Comparison of ENCODE assay signal across 14 mouse cellular contexts in the genomic region with DNA sequence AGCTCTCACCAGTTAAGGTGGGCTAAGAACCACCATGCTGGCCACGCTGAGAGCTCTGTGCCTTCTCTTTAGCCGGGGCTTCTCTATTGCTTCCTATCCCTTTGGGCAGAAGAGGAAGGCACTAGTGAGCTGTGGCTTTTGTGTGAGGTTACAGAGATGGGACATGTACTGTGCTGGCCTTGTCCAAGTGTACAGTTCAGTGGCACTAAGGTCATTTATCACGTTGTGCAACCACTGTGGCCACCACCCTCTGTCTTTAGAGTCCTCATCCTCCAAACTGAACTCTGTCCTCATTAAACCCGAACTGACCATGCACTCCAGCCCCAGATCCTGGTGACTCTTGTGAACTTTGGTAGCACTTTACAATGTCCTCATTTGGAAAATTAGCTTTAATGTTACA. TPM values are rescaled to one million over a fixed set of nuclear protein-coding genes. Genes with fewer than 3 reads are reported as not detected.
DNase-seq lines count a peak whose midpoint lies in the region; ATAC-seq and TF ChIP-seq lines count a peak whose summit lies in the region.
"Had no signal": no experiment of that assay in that cellular context is flagged by ENCODE, and none has a peak within 500 bp of the region (broad histone marks: within the 10 kb centered on the region; RNA-seq: fewer than 3 reads in every experiment).

No protein-coding gene starts in this region.

- no peaks in the 10 kb centered on the region for H3K9me3 ChIP-seq in forebrain, embryonic 10.5 days
- H3K9me3 ChIP-seq in forebrain, postnatal 0 days (ENCODE audit: low read length): no peaks in the 10 kb centered on the region
- H3K9me3 ChIP-seq in kidney, embryonic 15.5 days (replicated peaks): no peaks in the 10 kb centered on the region
- H3K9me3 ChIP-seq in stomach, embryonic 15.5 days: no peaks in the 10 kb centered on the region
- no peaks in the 10 kb centered on the region for H3K9me3 ChIP-seq in stomach, postnatal 0 days (ENCODE audit: control insufficient read depth, low read length)
- no peaks in the 10 kb centered on the region for H3K9me3 ChIP-seq in liver, postnatal 0 days (ENCODE audit: low read length)
- H3K9me3 ChIP-seq: heart, embryonic 15.5 days; limb, embryonic 15.5 days; midbrain, embryonic 13.5 days had no signal

- no peak overlapping the region for H3K4me2 ChIP-seq in forebrain, postnatal 0 days (ENCODE audit: low read depth)
- H3K4me2 ChIP-seq in kidney, embryonic 15.5 days: no peak overlapping the region
- H3K4me2 ChIP-seq in stomach, embryonic 15.5 days: no peak overlapping the region
- H3K4me2 ChIP-seq in stomach, postnatal 0 days (replicated peaks; ENCODE audit: low read depth): no peak overlapping the region
- H3K4me2 ChIP-seq in liver, postnatal 0 days (ENCODE audit: low read depth, low read length): 0 out of 2 replicates have a peak overlapping the region, but pooled peaks have one; percentile 4
- H3K4me2 ChIP-seq: heart, embryonic 15.5 days; limb, embryonic 15.5 days; midbrain, embryonic 13.5 days had no signal

- H3K36me3 ChIP-seq in forebrain, embryonic 10.5 days (replicated peaks): no peaks in the 10 kb centered on the region
- H3K36me3 ChIP-seq in forebrain, postnatal 0 days (ENCODE audit: insufficient read depth): no peaks in the 10 kb centered on the region
- H3K36me3 ChIP-seq in kidney, embryonic 15.5 days: no peaks in the 10 kb centered on the region
- H3K36me3 ChIP-seq in stomach, embryonic 15.5 days: no peaks in the 10 kb centered on the region
- no peaks in the 10 kb centered on the region for H3K36me3 ChIP-seq in stomach, postnatal 0 days (ENCODE audit: control insufficient read depth, insufficient read depth, low read length)
- H3K36me3 ChIP-seq in liver, postnatal 0 days (replicated peaks; ENCODE audit: insufficient read depth, low read length): no peaks in the 10 kb centered on the region; the same call in 1 of the 2 replicates
- H3K36me3 ChIP-seq: heart, embryonic 15.5 days; limb, embryonic 15.5 days; midbrain, embryonic 13.5 days had no signal

- ATAC-seq in forebrain, postnatal 0 days: no peak
- ATAC-seq in kidney, embryonic 15.5 days (replicated peaks; ENCODE audit: low FRiP score): no peak
- ATAC-seq in stomach, embryonic 15.5 days (ENCODE audit: insufficient read depth, low FRiP score, low read depth): 0 out of 2 replicates have a peak, but pooled peaks have one; percentile 19
- no peak for ATAC-seq in stomach, postnatal 0 days (ENCODE audit: low FRiP score, low TSS enrichment)
- peak; percentile 94 for ATAC-seq in liver, postnatal 0 days
- ATAC-seq: activated CD4-positive, CD25-positive, alpha-beta regulatory T cell, adult 4 months; midbrain, embryonic 13.5 days had no signal

- peaks cover 15% of the 10 kb centered on the region for H3K4me1 ChIP-seq in forebrain, embryonic 10.5 days
- no peaks in the 10 kb centered on the region for H3K4me1 ChIP-seq in forebrain, postnatal 0 days (ENCODE audit: insufficient read depth)
- H3K4me1 ChIP-seq in kidney, embryonic 15.5 days: peaks cover 27% of the 10 kb centered on the region
- peaks cover 11% of the 10 kb centered on the region for H3K4me1 ChIP-seq in stomach, embryonic 15.5 days
- peaks cover 2% of the 10 kb centered on the region; the same call in 1 of the 2 replicates for H3K4me1 ChIP-seq in stomach, postnatal 0 days (replicated peaks; ENCODE audit: control insufficient read depth, insufficient read depth)
- H3K4me1 ChIP-seq in liver, postnatal 0 days (ENCODE audit: insufficient read depth): peaks cover 51% of the 10 kb centered on the region

- no peak for TF ChIP-seq EP300 in stomach, postnatal 0 days (optimal IDR thresholded peaks at IDR 0.05)
- TF ChIP-seq EP300 in liver, postnatal 0 days (IDR thresholded peaks at IDR 0.05; ENCODE audit: low read depth): peak; percentile 90

- H3K27ac ChIP-seq in forebrain, embryonic 10.5 days: 0 out of 2 replicates have a peak overlapping the region, but pooled peaks have one; percentile 20
- H3K27ac ChIP-seq in forebrain, postnatal 0 days (ENCODE audit: low read depth, low read length): no peak overlapping the region
- no peak overlapping the region for H3K27ac ChIP-seq in kidney, embryonic 15.5 days
- no peak overlapping the region for H3K27ac ChIP-seq in stomach, embryonic 15.5 days
- H3K27ac ChIP-seq in stomach, postnatal 0 days (replicated peaks): no peak overlapping the region
- H3K27ac ChIP-seq in liver, postnatal 0 days (ENCODE audit: low read depth): peak overlapping the region; percentile 96
- H3K27ac ChIP-seq: heart, embryonic 15.5 days; limb, embryonic 15.5 days; midbrain, embryonic 13.5 days had no signal

- H3K4me3 ChIP-seq in forebrain, embryonic 10.5 days: no peak overlapping the region
- no peak overlapping the region for H3K4me3 ChIP-seq in forebrain, postnatal 0 days (ENCODE audit: low read depth, low read length)
- H3K4me3 ChIP-seq in kidney, embryonic 15.5 days (replicated peaks): no peak overlapping the region
- no peak overlapping the region for H3K4me3 ChIP-seq in stomach, embryonic 15.5 days (replicated peaks)
- H3K4me3 ChIP-seq in stomach, postnatal 0 days (ENCODE audit: low read depth, low read length): no peak overlapping the region
- H3K4me3 ChIP-seq in liver, postnatal 0 days (ENCODE audit: low read depth, low read length): no peak overlapping the region
- H3K4me3 ChIP-seq: heart, embryonic 15.5 days; limb, embryonic 15.5 days; midbrain, embryonic 13.5 days had no signal

- H3K27me3 ChIP-seq in forebrain, embryonic 10.5 days (ENCODE audit: poor library complexity, severe bottlenecking): no peaks in the 10 kb centered on the region
- no peaks in the 10 kb centered on the region for H3K27me3 ChIP-seq in forebrain, postnatal 0 days (ENCODE audit: insufficient read depth, low read length)
- no peaks in the 10 kb centered on the region for H3K27me3 ChIP-seq in kidney, embryonic 15.5 days
- H3K27me3 ChIP-seq in stomach, embryonic 15.5 days (replicated peaks): no peaks in the 10 kb centered on the region
- no peaks in the 10 kb centered on the region for H3K27me3 ChIP-seq in stomach, postnatal 0 days (ENCODE audit: control insufficient read depth, insufficient read depth, low read length)
- H3K27me3 ChIP-seq in liver, postnatal 0 days (ENCODE audit: insufficient read depth, low read length): no peaks in the 10 kb centered on the region
- H3K27me3 ChIP-seq: heart, embryonic 15.5 days; limb, embryonic 15.5 days; midbrain, embryonic 13.5 days had no signal

- DNase-seq in forebrain, embryonic 10.5 days (ENCODE audit: extremely low spot score, low spot score): no peak
- no peak for DNase-seq in forebrain, postnatal 0 days
- peak; percentile 30 to 71 for DNase-seq in kidney, postnatal 25 days
- no peak for DNase-seq in stomach, postnatal 0 days (ENCODE audit: low spot score)
- peak; percentile 66 for DNase-seq in liver, postnatal 0 days
- no peak for DNase-seq in ovary, adult 18-20 months (ENCODE audit: low spot score)
- DNase-seq: cerebellum, adult 18-20 months; layer of hippocampus, postnatal 36 days had no signal

- WGBS in forebrain, embryonic 10.5 days: 87% methylated on average over 4 of the region's 4 CpGs
- 91% methylated on average over 4 of the region's 4 CpGs for WGBS in forebrain, postnatal 0 days
- WGBS in kidney, embryonic 15.5 days: 78% methylated on average over 4 of the region's 4 CpGs
- 80% methylated on average over 4 of the region's 4 CpGs for WGBS in stomach, embryonic 15.5 days
- WGBS in stomach, postnatal 0 days: 82% methylated on average over 4 of the region's 4 CpGs
- WGBS in liver, postnatal 0 days (ENCODE audit: insufficient replicate concordance): 27% methylated on average over 4 of the region's 4 CpGs

- no peak for TF ChIP-seq CTCF in forebrain, postnatal 0 days (IDR thresholded peaks at IDR 0.05; ENCODE audit: low read depth)
- no peak for TF ChIP-seq CTCF in stomach, postnatal 0 days (IDR thresholded peaks at IDR 0.05; ENCODE audit: low read depth)
- TF ChIP-seq CTCF in liver, postnatal 0 days (IDR thresholded peaks at IDR 0.05; ENCODE audit: low read depth): no peak

- H3K9ac ChIP-seq in forebrain, postnatal 0 days: no peak overlapping the region
- no peak overlapping the region for H3K9ac ChIP-seq in kidney, embryonic 15.5 days
- H3K9ac ChIP-seq in stomach, embryonic 15.5 days: no peak overlapping the region
- H3K9ac ChIP-seq in stomach, postnatal 0 days (ENCODE audit: low read length): no peak overlapping the region
- H3K9ac ChIP-seq in liver, postnatal 0 days (replicated peaks): peak overlapping the region; percentile 4; the same call in 1 of the 2 replicates
- H3K9ac ChIP-seq: heart, embryonic 15.5 days; limb, embryonic 15.5 days; midbrain, embryonic 13.5 days had no signal

RNA-seq across cellular contexts. Expression of a gene that starts 23.1 kb away (rescaled TPM):
- 2.1 and 3.0 TPM in 2 replicates for polyA plus RNA-seq in forebrain, embryonic 10.5 days (2016; fragmentation: Nextera tagmentation; extraction: Ambion mirVana)
- 33.8 and 38.4 TPM in 2 replicates for total RNA-seq in forebrain, postnatal 0 days (2014; rRNA removed)
- polyA plus RNA-seq in forebrain, postnatal 0 days (2015; fragmentation: Nextera tagmentation; extraction: Ambion mirVana): 9.2 and 10.1 TPM in 2 replicates
- 3.5 and 3.6 TPM in 2 replicates for polyA plus RNA-seq in kidney, embryonic 15.5 days (2015; fragmentation: Nextera tagmentation; extraction: Ambion mirVana)
- polyA plus RNA-seq in stomach, embryonic 15.5 days (2015; fragmentation: Nextera tagmentation; extraction: Ambion mirVana): 5.1 and 5.2 TPM in 2 replicates
- 1.8 and 2.3 TPM in 2 replicates for polyA plus RNA-seq in stomach, postnatal 0 days (2015; fragmentation: Nextera tagmentation; extraction: Ambion mirVana)
- polyA plus RNA-seq in liver, postnatal 0 days (2015; fragmentation: Nextera tagmentation; extraction: Ambion mirVana): 2.1 and 2.4 TPM in 2 replicates

Comparison
In these comparisons a context has a peak if more than half of its experiments do, and no peak if none do; other contexts are left out.
1. H3K27ac ChIP-seq: peak in forebrain, embryonic 10.5 days (single experiment) and liver, postnatal 0 days (single experiment); none in forebrain, postnatal 0 days (single experiment), kidney, embryonic 15.5 days (single experiment), stomach, embryonic 15.5 days (single experiment) and stomach, postnatal 0 days (single experiment).
2. ATAC-seq: peak in stomach, embryonic 15.5 days (single experiment) and liver, postnatal 0 days (single experiment); none in forebrain, postnatal 0 days (single experiment), kidney, embryonic 15.5 days (single experiment) and stomach, postnatal 0 days (single experiment).
3. DNase-seq: peak in kidney, postnatal 25 days (2 of 2) and liver, postnatal 0 days (single experiment); none in forebrain, embryonic 10.5 days (single experiment), forebrain, postnatal 0 days (single experiment), stomach, postnatal 0 days (single experiment) and ovary, adult 18-20 months (single experiment).